13 mouse cellular contexts compared by ENCODE assay signal in genomic region chr2:147365908-147366630, GRCm38 (mm10). TPM values are rescaled to one million over a fixed set of nuclear protein-coding genes. Genes with fewer than 3 reads are reported as not detected.
DNase-seq lines count a peak whose midpoint lies in the region; ATAC-seq and TF ChIP-seq lines count a peak whose summit lies in the region.
"Had no signal": no experiment of that assay in that cellular context is flagged by ENCODE, and none has a peak within 500 bp of the region (broad histone marks: within the 10 kb centered on the region; RNA-seq: fewer than 3 reads in every experiment).

No protein-coding gene starts in this region.

- TF ChIP-seq POLR2A in limb, embryonic 14.5 days (IDR thresholded peaks at IDR 0.05; ENCODE audit: borderline replicate concordance, extremely low read depth, insufficient read depth, insufficient read length): no peak

- no peak overlapping the region for H3K9ac ChIP-seq in hindbrain, embryonic 16.5 days (ENCODE audit: low read depth, low read length)
- 0 out of 2 replicates have a peak overlapping the region, but pooled peaks have one; percentile 3 for H3K9ac ChIP-seq in embryonic facial prominence, embryonic 11.5 days (replicated peaks; ENCODE audit: low read length)
- 0 out of 2 replicates have a peak overlapping the region, but pooled peaks have one; percentile 36 for H3K9ac ChIP-seq in limb, embryonic 14.5 days (ENCODE audit: low read depth, low read length, severe bottlenecking)

- H3K4me3 ChIP-seq in hindbrain, embryonic 10.5 days: peak overlapping the region; percentile 43; the same call in 1 of the 2 replicates
- H3K4me3 ChIP-seq in hindbrain, embryonic 16.5 days (ENCODE audit: low read length): no peak overlapping the region
- peak overlapping the region; percentile 24 for H3K4me3 ChIP-seq in embryonic facial prominence, embryonic 11.5 days (ENCODE audit: low read depth, low read length)
- peak overlapping the region; percentile 36 for H3K4me3 ChIP-seq in limb, embryonic 14.5 days (replicated peaks; ENCODE audit: low read length)

- H3K27me3 ChIP-seq in hindbrain, embryonic 10.5 days (ENCODE audit: insufficient read depth, poor library complexity, severe bottlenecking): peaks cover 95% of the 10 kb centered on the region
- H3K27me3 ChIP-seq in hindbrain, embryonic 16.5 days (replicated peaks; ENCODE audit: control insufficient read depth, insufficient read depth, low read length): peaks cover 75% of the 10 kb centered on the region
- peaks cover 75% of the 10 kb centered on the region for H3K27me3 ChIP-seq in embryonic facial prominence, embryonic 11.5 days (ENCODE audit: control insufficient read depth, insufficient read depth, low read length)
- peaks cover 92% of the 10 kb centered on the region for H3K27me3 ChIP-seq in limb, embryonic 14.5 days (ENCODE audit: control insufficient read depth, insufficient read depth, low read length)

- 2% methylated on average over 36 of the region's 36 CpGs for WGBS in hindbrain, embryonic 10.5 days
- WGBS in hindbrain, embryonic 16.5 days: 3% methylated on average over 36 of the region's 36 CpGs
- WGBS in embryonic facial prominence, embryonic 11.5 days: 1% methylated on average over 36 of the region's 36 CpGs
- WGBS in limb, embryonic 14.5 days: 3% methylated on average over 36 of the region's 36 CpGs

- no peak overlapping the region for H3K27ac ChIP-seq in hindbrain, embryonic 10.5 days
- no peak overlapping the region for H3K27ac ChIP-seq in hindbrain, embryonic 16.5 days (ENCODE audit: low read depth, low read length)
- H3K27ac ChIP-seq in embryonic facial prominence, embryonic 11.5 days (replicated peaks; ENCODE audit: low read depth, low read length): no peak overlapping the region
- H3K27ac ChIP-seq in limb, embryonic 14.5 days (replicated peaks; ENCODE audit: low read depth, low read length): no peak overlapping the region

- H3K9me3 ChIP-seq in hindbrain, embryonic 10.5 days: no peaks in the 10 kb centered on the region
- H3K9me3 ChIP-seq in hindbrain, embryonic 16.5 days (ENCODE audit: control insufficient read depth, low read length): 0 out of 2 replicates have a peak, but pooled peaks cover 3% of the 10 kb centered on the region
- H3K9me3 ChIP-seq in embryonic facial prominence, embryonic 11.5 days (replicated peaks; ENCODE audit: control insufficient read depth, low read length): no peaks in the 10 kb centered on the region
- no peaks in the 10 kb centered on the region for H3K9me3 ChIP-seq in limb, embryonic 14.5 days (ENCODE audit: control insufficient read depth, low read length)

- no peaks in the 10 kb centered on the region for H3K36me3 ChIP-seq in hindbrain, embryonic 10.5 days
- no peaks in the 10 kb centered on the region for H3K36me3 ChIP-seq in hindbrain, embryonic 16.5 days (ENCODE audit: control insufficient read depth, insufficient read depth, low read length)
- H3K36me3 ChIP-seq in embryonic facial prominence, embryonic 11.5 days (replicated peaks; ENCODE audit: control insufficient read depth, insufficient read depth, low read depth, low read length): no peaks in the 10 kb centered on the region
- no peaks in the 10 kb centered on the region for H3K36me3 ChIP-seq in limb, embryonic 14.5 days (ENCODE audit: control insufficient read depth, insufficient read depth, low read length)

- H3K4me1 ChIP-seq in hindbrain, embryonic 10.5 days (replicated peaks): peaks cover 25% of the 10 kb centered on the region
- H3K4me1 ChIP-seq in hindbrain, embryonic 16.5 days (ENCODE audit: control insufficient read depth, insufficient read depth, low read depth, low read length): peaks cover 4% of the 10 kb centered on the region
- 0 out of 2 replicates have a peak, but pooled peaks cover 3% of the 10 kb centered on the region for H3K4me1 ChIP-seq in embryonic facial prominence, embryonic 11.5 days (ENCODE audit: control insufficient read depth, insufficient read depth, low read length)
- no peaks in the 10 kb centered on the region for H3K4me1 ChIP-seq in limb, embryonic 14.5 days (ENCODE audit: control insufficient read depth, insufficient read depth, low read length)

- ATAC-seq in hindbrain, embryonic 16.5 days: no peak
- ATAC-seq in embryonic facial prominence, embryonic 11.5 days (replicated peaks; ENCODE audit: insufficient number of reproducible peaks, low FRiP score, low TSS enrichment, low read depth): no peak
- ATAC-seq in limb, embryonic 14.5 days (ENCODE audit: low FRiP score, low read depth): no peak

- no peak overlapping the region; the same call in 1 of the 2 replicates for H3K4me2 ChIP-seq in hindbrain, embryonic 16.5 days (ENCODE audit: low read length)
- no peak overlapping the region for H3K4me2 ChIP-seq in embryonic facial prominence, embryonic 11.5 days (ENCODE audit: low read depth, low read length)
- peak overlapping the region; percentile 51 for H3K4me2 ChIP-seq in limb, embryonic 14.5 days (replicated peaks; ENCODE audit: low read depth, low read length, severe bottlenecking)

- no peak for DNase-seq in hindbrain, embryonic 10.5 days (ENCODE audit: low spot score)
- peak; percentile 43 for DNase-seq in ZHBTc4 (ENCODE audit: low read depth, low spot score)
- DNase-seq in embryonic facial prominence, embryonic 11.5 days (ENCODE audit: low spot score): no peak
- no peak for DNase-seq in limb, embryonic 14.5 days (ENCODE audit: low spot score)
- no peak for DNase-seq in spleen, adult 12 weeks (ENCODE audit: low spot score)
- no peak for DNase-seq in thymus, postnatal 25 days
- no peak for DNase-seq in urinary bladder, adult 18-20 months (ENCODE audit: low spot score in 2 of 2)
- DNase-seq: gastrocnemius, postnatal 10 days; kidney, adult 2 months; layer of hippocampus, postnatal 36 days; thymus, postnatal 4 days had no signal

RNA-seq across cellular contexts. Expression of gene Pax1, which starts 4.3 kb away (rescaled TPM):
- 0.96 and 1.6 TPM in 2 replicates for polyA plus RNA-seq in hindbrain, embryonic 10.5 days (2016; fragmentation: Nextera tagmentation; extraction: Ambion mirVana)
- polyA plus RNA-seq in hindbrain, embryonic 16.5 days (2015; fragmentation: Nextera tagmentation; extraction: Ambion mirVana): 0.07 TPM in 1 of 2 replicates, not detected in the other
- polyA plus RNA-seq in embryonic facial prominence, embryonic 11.5 days (2014; fragmentation: Nextera tagmentation; extraction: Ambion mirVana): 6.5 and 9.1 TPM in 2 replicates
- polyA plus RNA-seq in limb, embryonic 14.5 days (2012; rRNA removed): 9.9 and 12.5 TPM in 2 replicates
- 4.9 and 5.0 TPM in 2 replicates for polyA plus RNA-seq in limb, embryonic 14.5 days (2014; fragmentation: Nextera tagmentation; extraction: Ambion mirVana)
- polyA plus RNA-seq: liver, embryonic 16.5 days had no signal
